Mouse (Mus musculus) liver, embryonic 14.5 days (tissue): ENCODE data around the gene Epha4.

Source experiments
- CTCF ChIP-seq: IDR thresholded peaks from 2 replicates; pipeline ENCODE4 v1.5.1; 2016; ENCODE audit warnings: antibody characterized with exemption, low read depth, control low read depth
- EP300 ChIP-seq: IDR thresholded peaks from 2 replicates; pipeline ENCODE4 v1.6.1; 2016; ENCODE audit warnings: antibody characterized with exemption, low read depth

DNA sequence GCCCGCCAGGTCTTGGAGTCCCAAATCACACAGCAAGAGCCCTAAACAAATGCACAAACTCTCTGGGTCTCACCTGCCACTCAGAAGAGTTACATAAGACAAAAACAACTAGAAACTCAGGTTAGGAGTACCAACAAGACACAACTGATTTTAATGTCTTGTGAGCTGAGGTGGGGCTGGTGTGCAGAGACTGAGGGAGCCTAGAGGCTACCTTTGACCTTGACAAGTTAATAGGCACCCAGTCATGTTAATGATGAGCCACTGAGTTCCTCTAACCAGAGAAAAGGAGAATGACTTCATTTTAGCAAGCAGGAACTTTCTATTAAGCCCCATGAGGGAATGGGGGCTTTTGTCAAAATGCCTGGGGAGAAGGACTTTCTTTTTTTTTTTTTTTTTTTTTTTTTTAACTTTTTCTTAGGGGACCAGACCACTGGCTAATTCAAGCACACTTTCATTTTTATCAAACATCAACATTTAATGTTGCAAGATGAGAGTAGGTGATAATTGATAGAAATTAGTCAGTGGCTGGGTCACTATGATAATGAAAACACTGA, 67.8 kb downstream of the Epha4 start:
- no peak for TF ChIP-seq CTCF
- no peak for TF ChIP-seq EP300
